Mouse (Mus musculus) E14TG2a.4 (cell line): ENCODE data around the gene Mpl.

Experiments
- H3K27me3 ChIP-seq: 2 replicates; pipeline ENCODE4 v1.6.1; 2014; ENCODE audit warnings: low read length, control low read depth; ENCODE audit not compliant: insufficient read depth
- H3K36me3 ChIP-seq: 2 replicates; pipeline ENCODE4 v1.6.1; 2014; ENCODE audit warnings: low read length, control low read depth; ENCODE audit not compliant: insufficient read depth
- H3K4me1 ChIP-seq: replicated peaks from 2 replicates; pipeline ENCODE4 v1.6.1; 2014; ENCODE audit warnings: low read depth, low read length, control low read depth
- H3K4me3 ChIP-seq: replicated peaks from 2 replicates; pipeline ENCODE4 v1.5.1; 2014; ENCODE audit warnings: mild to moderate bottlenecking, low read length
- H3K9me3 ChIP-seq: 2 replicates; pipeline ENCODE4 v1.6.1; 2014; ENCODE audit warnings: low read length, control low read depth
- CTCF ChIP-seq: conservative IDR thresholded peaks from 2 replicates; pipeline ENCODE4 v1.5.1; 2014; ENCODE audit warnings: low read length
- NANOG ChIP-seq: IDR thresholded peaks from 2 replicates; pipeline ENCODE4 v1.6.1; 2014; ENCODE audit warnings: borderline replicate concordance, low read length, mixed read lengths
- POU5F1 ChIP-seq: IDR thresholded peaks from 2 replicates; pipeline ENCODE4 v1.6.1; 2014; ENCODE audit warnings: low read length, borderline replicate concordance

Gene Mpl

GRCm38 (mm10) chr4:118457345-118457975 is at the start of gene Mpl:
TSS of gene Mpl (minus strand) at chr4:118457513.
- no peaks in the 10 kb centered on the region for H3K9me3 ChIP-seq
- H3K27me3 ChIP-seq: peaks cover 32% of the 10 kb centered on the region
- no peak for TF ChIP-seq NANOG
- TF ChIP-seq CTCF: no peak
- TF ChIP-seq POU5F1: no peak
- H3K36me3 ChIP-seq: no peaks in the 10 kb centered on the region
- H3K4me3 ChIP-seq: no peak within 1 kb of the TSS
- no peaks in the 10 kb centered on the region; the same call in 1 of the 2 replicates for H3K4me1 ChIP-seq

- Histone ChIP-seq H3K9me3 (no peaks in the 10 kb centered on the region), H3K36me3 (no peaks in the 10 kb centered on the region), H3K4me1 (peaks cover 30% of the 10 kb centered on the region), H3K27me3 (no peaks in the 10 kb centered on the region), H3K4me3 (no peak overlapping the region)
- TF ChIP-seq POU5F1 (no peak), CTCF (no peak)
Measured at GRCm38 (mm10) chr4:118505551-118505950, 48.2 kb upstream of the Mpl start.

- no peaks in the 10 kb centered on the region for H3K9me3 ChIP-seq
- peaks cover 16% of the 10 kb centered on the region for H3K4me1 ChIP-seq
- TF ChIP-seq NANOG: no peak
- TF ChIP-seq CTCF: no peak
- TF ChIP-seq POU5F1: no peak
- H3K4me3 ChIP-seq: no peak overlapping the region
- peaks cover 12% of the 10 kb centered on the region for H3K27me3 ChIP-seq
- no peaks in the 10 kb centered on the region for H3K36me3 ChIP-seq
Measured at GRCm38 (mm10) chr4:118500792-118501191, 43.5 kb upstream of the Mpl start.

GRCm38 (mm10) chr4:118500171-118500724 is 42.9 kb upstream of the Mpl start:
- Histone ChIP-seq H3K4me1 (peaks cover 16% of the 10 kb centered on the region), H3K27me3 (peaks cover 12% of the 10 kb centered on the region)
- TF ChIP-seq NANOG (no peak), CTCF (no peak), POU5F1 (no peak)

GRCm38 (mm10) chr4:118490461-118490860 is 33.1 kb upstream of the Mpl start:
- Histone ChIP-seq H3K4me3 (no peak overlapping the region), H3K9me3 (no peaks in the 10 kb centered on the region), H3K27me3 (peaks cover 20% of the 10 kb centered on the region), H3K4me1 (peaks cover 36% of the 10 kb centered on the region), H3K36me3 (no peaks in the 10 kb centered on the region)
- TF ChIP-seq CTCF (no peak), NANOG (no peak), POU5F1 (no peak)

More at GRCm38 (mm10) chr4:118500171-118500724, 42.9 kb upstream of the Mpl start:
- H3K4me3 ChIP-seq: no peak overlapping the region
- H3K36me3 ChIP-seq: no peaks in the 10 kb centered on the region
- H3K9me3 ChIP-seq: no peaks in the 10 kb centered on the region

GRCm38 (mm10) chr4:118489717-118490132 is 32.4 kb upstream of the Mpl start, which contains the start of gene Tie1:
TSS of gene Tie1 (minus strand) at chr4:118490061.
- Histone ChIP-seq H3K27me3 (peaks cover 26% of the 10 kb centered on the region), H3K36me3 (no peaks in the 10 kb centered on the region), H3K4me1 (peaks cover 43% of the 10 kb centered on the region), H3K9me3 (no peaks in the 10 kb centered on the region), H3K4me3 (no peak within 1 kb of the TSS)
- TF ChIP-seq CTCF: no peak
- TF ChIP-seq POU5F1: no peak
- TF ChIP-seq NANOG: no peak

GRCm38 (mm10) chr4:118476773-118477530 is 19.6 kb upstream of the Mpl start:
- Histone ChIP-seq H3K36me3 (no peaks in the 10 kb centered on the region), H3K27me3 (peaks cover 47% of the 10 kb centered on the region), H3K4me3 (no peak overlapping the region), H3K9me3 (peaks cover 9% of the 10 kb centered on the region), H3K4me1 (peaks cover 17% of the 10 kb centered on the region)
- TF ChIP-seq POU5F1 (no peak), CTCF (no peak), NANOG (no peak)

GRCm38 (mm10) chr4:118472687-118473086 is 15.4 kb upstream of the Mpl start:
- Histone ChIP-seq H3K9me3 (peaks cover 11% of the 10 kb centered on the region), H3K36me3 (no peaks in the 10 kb centered on the region), H3K4me1 (peaks cover 20% of the 10 kb centered on the region), H3K27me3 (peaks cover 24% of the 10 kb centered on the region), H3K4me3 (no peak overlapping the region)
- TF ChIP-seq NANOG: no peak
- TF ChIP-seq CTCF: no peak
- TF ChIP-seq POU5F1: no peak
